Mouse (Mus musculus) midbrain, embryonic 12.5 days (tissue): ENCODE measurements around the gene Lrp10. TPM values are rescaled to one million over a fixed set of nuclear protein-coding genes. Genes with fewer than 3 reads are reported as not detected.

ENCODE experiments used
- ATAC-seq: fragments of 200-750 bp; cut with Nextera tagmentation; 2 replicates; pipeline ENCODE4 v1.8.0; 2017; ENCODE audit warnings: low read depth, moderate TSS enrichment, moderate library complexity; ENCODE audit not compliant: low FRiP score
- H3K27ac ChIP-seq: fragments of 300-500 bp; sonication (generic); replicated peaks from 2 replicates; pipeline ENCODE4 v1.5.1; 2016; ENCODE audit warnings: mild to moderate bottlenecking
- H3K27me3 ChIP-seq: fragments of 300-500 bp; sonication (generic); 2 replicates; pipeline ENCODE4 v1.6.1; 2016; ENCODE audit warnings: mild to moderate bottlenecking
- H3K36me3 ChIP-seq: fragments of 300-500 bp; sonication (generic); 2 replicates; pipeline ENCODE4 v1.6.1; 2016
- H3K4me1 ChIP-seq: fragments of 300-500 bp; sonication (generic); 2 replicates; pipeline ENCODE4 v1.6.1; 2016
- H3K4me2 ChIP-seq: fragments of 300-500 bp; sonication (generic); replicated peaks from 2 replicates; pipeline ENCODE4 v1.6.1; 2016; ENCODE audit warnings: mild to moderate bottlenecking, moderate library complexity
- H3K4me3 ChIP-seq: fragments of 300-500 bp; sonication (generic); 2 replicates; pipeline ENCODE4 v1.5.1; 2016; ENCODE audit warnings: mild to moderate bottlenecking
- H3K9ac ChIP-seq: fragments of 300-500 bp; sonication (generic); replicated peaks from 2 replicates; pipeline ENCODE4 v1.6.1; 2016; ENCODE audit warnings: mild to moderate bottlenecking, moderate library complexity
- H3K9me3 ChIP-seq: fragments of 300-500 bp; sonication (generic); 2 replicates; pipeline ENCODE4 v1.6.1; 2016; ENCODE audit warnings: mild to moderate bottlenecking
- WGBS: fragments of 180-500 bp; shearing (Covaris S2); methylation state at CpG from one replicate; pipeline ENCODE4 v1.1.7; 2016; 5-methylcytosine and 5-hydroxymethylcytosine counted together
- polyA plus RNA-seq: library from polyadenylated mRNA; unstranded; fragments of >200 nt; fragmentation: Nextera tagmentation; extraction: Ambion mirVana; gene quantifications from 2 replicates; pipeline ENCODE4 v1.2.1, GENCODE M21; 2016

Lrp10 gene
- polyA plus RNA-seq, 1 experiment from 2014 or later, result 31.1 TPM

GRCm38 (mm10) chr14:54481402-54481801, 17.5 kb downstream of the Lrp10 start:
- H3K27me3 ChIP-seq, result peaks cover 43% of the 10 kb centered on the region
- WGBS, result 81% methylated on average over 8 of the region's 8 CpGs
- ATAC-seq, result no peak
- H3K4me1 ChIP-seq, result peaks cover 27% of the 10 kb centered on the region
- no peak overlapping the region for H3K4me3 ChIP-seq
- H3K9me3 ChIP-seq, result no peaks in the 10 kb centered on the region
- no peak overlapping the region for H3K9ac ChIP-seq
- H3K4me2 ChIP-seq, result no peak overlapping the region
- H3K27ac ChIP-seq, result no peak overlapping the region
- 0 out of 2 replicates have a peak, but pooled peaks cover 4% of the 10 kb centered on the region for H3K36me3 ChIP-seq

GRCm38 (mm10) chr14:54482498-54482897, 18.6 kb downstream of the Lrp10 start:
- Histone ChIP-seq H3K4me3 (no peak overlapping the region), H3K9me3 (no peaks in the 10 kb centered on the region), H3K27me3 (peaks cover 32% of the 10 kb centered on the region), H3K27ac (no peak overlapping the region), H3K9ac (no peak overlapping the region), H3K36me3 (0 out of 2 replicates have a peak, but pooled peaks cover 3% of the 10 kb centered on the region), H3K4me2 (no peak overlapping the region), H3K4me1 (peaks cover 17% of the 10 kb centered on the region)
- ATAC-seq, result no peak
- 38% methylated on average over 9 of the region's 9 CpGs for WGBS

- Histone ChIP-seq H3K36me3 (no peaks in the 10 kb centered on the region), H3K4me2 (no peak overlapping the region), H3K4me3 (no peak overlapping the region), H3K27me3 (no peaks in the 10 kb centered on the region), H3K4me1 (no peaks in the 10 kb centered on the region), H3K9me3 (no peaks in the 10 kb centered on the region), H3K9ac (no peak overlapping the region), H3K27ac (no peak overlapping the region)
- ATAC-seq, result no peak
- WGBS, result 92% methylated on average over 7 of the region's 7 CpGs
These were observed 22.0 kb downstream of the Lrp10 start for GRCm38 (mm10) chr14:54485899-54486298.

- Histone ChIP-seq H3K36me3 (no peaks in the 10 kb centered on the region), H3K4me2 (no peak overlapping the region), H3K9ac (no peak overlapping the region), H3K27me3 (no peaks in the 10 kb centered on the region), H3K9me3 (no peaks in the 10 kb centered on the region), H3K4me3 (no peak overlapping the region), H3K27ac (no peak overlapping the region), H3K4me1 (no peaks in the 10 kb centered on the region)
- WGBS, result 72% methylated on average over 2 of the region's 2 CpGs
- ATAC-seq, result no peak
These were observed 23.8 kb downstream of the Lrp10 start for GRCm38 (mm10) chr14:54487732-54488131.

- no peak for ATAC-seq
- no peaks in the 10 kb centered on the region for H3K27me3 ChIP-seq
These were observed 24.4 kb downstream of the Lrp10 start for GRCm38 (mm10) chr14:54488350-54488749.

GRCm38 (mm10) chr14:54492345-54493131, 28.6 kb downstream of the Lrp10 start:
- ATAC-seq, result no peak
- no peaks in the 10 kb centered on the region for H3K27me3 ChIP-seq

More at GRCm38 (mm10) chr14:54488350-54488749, 24.4 kb downstream of the Lrp10 start:
- no peak overlapping the region for H3K9ac ChIP-seq
- H3K27ac ChIP-seq, result no peak overlapping the region
- no peaks in the 10 kb centered on the region for H3K9me3 ChIP-seq
- H3K4me1 ChIP-seq, result no peaks in the 10 kb centered on the region
- H3K4me2 ChIP-seq, result no peak overlapping the region
- H3K36me3 ChIP-seq, result no peaks in the 10 kb centered on the region
- no peak overlapping the region for H3K4me3 ChIP-seq

GRCm38 (mm10) chr14:54493236-54493635, 29.3 kb downstream of the Lrp10 start:
- Histone ChIP-seq H3K27me3 (no peaks in the 10 kb centered on the region), H3K9me3 (no peaks in the 10 kb centered on the region), H3K36me3 (no peaks in the 10 kb centered on the region), H3K4me1 (no peaks in the 10 kb centered on the region), H3K4me2 (no peak overlapping the region), H3K9ac (no peak overlapping the region), H3K4me3 (no peak overlapping the region), H3K27ac (no peak overlapping the region)
- WGBS, result 96% methylated on average over 5 of the region's 5 CpGs
- ATAC-seq, result no peak

More at GRCm38 (mm10) chr14:54492345-54493131, 28.6 kb downstream of the Lrp10 start:
- no peak overlapping the region for H3K27ac ChIP-seq
- 67% methylated on average over 18 of the region's 18 CpGs for WGBS
- no peak overlapping the region for H3K4me2 ChIP-seq
- H3K4me3 ChIP-seq, result no peak overlapping the region
- H3K36me3 ChIP-seq, result no peaks in the 10 kb centered on the region
- no peaks in the 10 kb centered on the region for H3K9me3 ChIP-seq
- no peaks in the 10 kb centered on the region for H3K4me1 ChIP-seq
- no peak overlapping the region for H3K9ac ChIP-seq

GRCm38 (mm10) chr14:54494234-54494633, 30.3 kb downstream of the Lrp10 start:
- Histone ChIP-seq H3K4me1 (no peaks in the 10 kb centered on the region), H3K4me2 (no peak overlapping the region), H3K27me3 (no peaks in the 10 kb centered on the region), H3K9ac (no peak overlapping the region), H3K36me3 (no peaks in the 10 kb centered on the region), H3K9me3 (no peaks in the 10 kb centered on the region), H3K27ac (no peak overlapping the region), H3K4me3 (no peak overlapping the region)
- WGBS, result 3% methylated on average over 3 of the region's 3 CpGs
- 0 out of 2 replicates have a peak, but pooled peaks have one; percentile 12 for ATAC-seq

GRCm38 (mm10) chr14:54496706-54497105, 32.8 kb downstream of the Lrp10 start:
- 90% methylated on average over 14 of the region's 14 CpGs for whole genome bisulfite sequencing
- H3K4me3 ChIP-seq, result no peak overlapping the region

GRCm38 (mm10) chr14:54499330-54499729, 35.4 kb downstream of the Lrp10 start:
- Histone ChIP-seq H3K9me3 (no peaks in the 10 kb centered on the region), H3K9ac (no peak overlapping the region), H3K36me3 (no peaks in the 10 kb centered on the region), H3K27me3 (no peaks in the 10 kb centered on the region), H3K27ac (no peak overlapping the region), H3K4me1 (no peaks in the 10 kb centered on the region), H3K4me3 (no peak overlapping the region), H3K4me2 (no peak overlapping the region)
- ATAC-seq, result no peak
- 82% methylated on average over 2 of the region's 2 CpGs for WGBS

More at GRCm38 (mm10) chr14:54496706-54497105, 32.8 kb downstream of the Lrp10 start:
- ATAC-seq, result no peak
- Histone ChIP-seq H3K9me3 (no peaks in the 10 kb centered on the region), H3K27me3 (no peaks in the 10 kb centered on the region), H3K36me3 (no peaks in the 10 kb centered on the region), H3K9ac (no peak overlapping the region), H3K4me1 (no peaks in the 10 kb centered on the region), H3K4me2 (no peak overlapping the region), H3K27ac (no peak overlapping the region)

GRCm38 (mm10) chr14:54501365-54501764, 37.4 kb downstream of the Lrp10 start:
- H3K36me3 ChIP-seq, result no peaks in the 10 kb centered on the region
- H3K4me1 ChIP-seq, result no peaks in the 10 kb centered on the region
- no peak overlapping the region for H3K4me2 ChIP-seq
- H3K9ac ChIP-seq, result no peak overlapping the region
- no peaks in the 10 kb centered on the region for H3K9me3 ChIP-seq
- ATAC-seq, result no peak
- no peaks in the 10 kb centered on the region for H3K27me3 ChIP-seq
- 79% methylated on average over 2 of the region's 2 CpGs for WGBS
- H3K4me3 ChIP-seq, result no peak overlapping the region
- no peak overlapping the region for H3K27ac ChIP-seq

GRCm38 (mm10) chr14:54503092-54503491, 39.2 kb downstream of the Lrp10 start:
- no peaks in the 10 kb centered on the region for H3K4me1 ChIP-seq
- H3K9me3 ChIP-seq, result no peaks in the 10 kb centered on the region
- H3K36me3 ChIP-seq, result peaks cover 15% of the 10 kb centered on the region
- no peak overlapping the region for H3K4me2 ChIP-seq
- no peak overlapping the region for H3K27ac ChIP-seq
- 80% methylated on average over 2 of the region's 2 CpGs for WGBS
- ATAC-seq, result no peak
- H3K9ac ChIP-seq, result no peak overlapping the region
- H3K27me3 ChIP-seq, result no peaks in the 10 kb centered on the region
- no peak overlapping the region for H3K4me3 ChIP-seq
